Mouse (Mus musculus) gastrocnemius, postnatal 4 days (tissue): Measurements from ENCODE around the gene Rps10. TPM values are rescaled to one million over a fixed set of nuclear protein-coding genes. Genes with fewer than 3 reads are reported as not detected.

Source experiments
- total RNA-seq, 2 experiments: library from RNA; stranded (reverse); gene quantifications; 2 replicates each; pipeline ENCODE4 v1.2.3; 2021

The Rps10 gene
- total RNA-seq, 2 experiments from 2014 or later, result 893 to 1,001 TPM

Other genes starting within 250 kb of the Rps10 start
- gene Grm4, start 115.3 kb downstream of the Rps10 start, total RNA-seq, result under 1 TPM; 0.29 to 0.39 TPM
- gene Hmga1, start 80.2 kb downstream of the Rps10 start, total RNA-seq, result 10 to 100 TPM; 48.5 to 51.3 TPM
- 1 to 10 TPM; 5.4 to 7.0 TPM for gene AI413582, start 70.9 kb downstream of the Rps10 start, total RNA-seq
- 100 to 1,000 TPM; 316 to 327 TPM for gene Nudt3, start 13.2 kb downstream of the Rps10 start, total RNA-seq
- gene RPS10-NUDT3, start 1.4 kb downstream of the Rps10 start, total RNA-seq, result not detected
- gene Pacsin1, start 18.8 kb upstream of the Rps10 start, total RNA-seq, result under 1 TPM; 0.18 to 0.78 TPM
- gene Spdef, start 92.3 kb upstream of the Rps10 start, total RNA-seq, result under 1 TPM; 0.65 to 0.96 TPM
- 10 to 100 TPM; 69.7 to 74.0 TPM for gene D17Wsu92e, start 184.0 kb upstream of the Rps10 start, total RNA-seq
- 100 to 1,000 TPM in 1 of 2 experiments, 10 to 100 TPM in 1; 97.3 to 109 TPM for gene Snrpc, start 201.5 kb upstream of the Rps10 start, total RNA-seq
- gene Uhrf1bp1, start 219.8 kb upstream of the Rps10 start, total RNA-seq, result 10 to 100 TPM; 19.3 to 19.5 TPM